Mouse (Mus musculus): Measurements from ENCODE around the gene Gm17622.

- TF ChIP-seq CTCF (IDR thresholded peaks at IDR 0.05; ENCODE audit: extremely low read depth, insufficient read length, insufficient replicate concordance, low read depth, low read length) (no peak), POLR2A (IDR thresholded peaks at IDR 0.05; ENCODE audit: low read depth, low read length) (no peak)
Measured at GRCm38 (mm10) chr13:96462644-96463043, 27.9 kb upstream of the Gm17622 start.

Measured in small intestine, adult 2 months (tissue).